Mouse (Mus musculus) forebrain, embryonic 16.5 days (tissue): ENCODE measurements at regions not wholly inside any gene's neighbourhood (a gene's known extent, or its start where the extent isn't known, plus 50 kb on each side); places are given as distances from the start of the nearest gene placed in this dataset.

ENCODE experiments used
- ATAC-seq: fragments of 200-750 bp; cut with Nextera tagmentation; 2 replicates; pipeline ENCODE4 v1.8.0; 2017; ENCODE audit warnings: mild to moderate bottlenecking, moderate library complexity
- H3K27ac ChIP-seq: fragments of 300-500 bp; sonication (generic); 2 replicates; pipeline ENCODE4 v1.5.1; 2014; ENCODE audit warnings: low read length, control low read depth
- H3K27me3 ChIP-seq: fragments of 300-500 bp; sonication (generic); replicated peaks from 2 replicates; pipeline ENCODE4 v1.6.1; 2014; ENCODE audit warnings: low read length; ENCODE audit not compliant: control insufficient read depth, insufficient read depth
- H3K36me3 ChIP-seq: fragments of 300-500 bp; sonication (generic); 2 replicates; pipeline ENCODE4 v1.6.1; 2014; ENCODE audit not compliant: control insufficient read depth, insufficient read depth
- H3K4me1 ChIP-seq: fragments of 300-500 bp; sonication (generic); replicated peaks from 2 replicates; pipeline ENCODE4 v1.6.1; 2014; ENCODE audit warnings: low read length; ENCODE audit not compliant: control insufficient read depth, insufficient read depth
- H3K4me2 ChIP-seq: fragments of 300-500 bp; sonication (generic); 2 replicates; pipeline ENCODE4 v1.6.1; 2014; ENCODE audit warnings: mild to moderate bottlenecking, low read length, control low read depth
- H3K4me3 ChIP-seq: fragments of 300-500 bp; sonication (generic); replicated peaks from 2 replicates; pipeline ENCODE4 v1.5.1; 2014; ENCODE audit warnings: mild to moderate bottlenecking, low read length, control low read depth
- H3K9ac ChIP-seq: fragments of 300-500 bp; sonication (generic); replicated peaks from 2 replicates; pipeline ENCODE4 v1.6.1; 2014; ENCODE audit warnings: low read depth, low read length, control low read depth
- H3K9me3 ChIP-seq: fragments of 300-500 bp; sonication (generic); 2 replicates; pipeline ENCODE4 v1.6.1; 2016; ENCODE audit warnings: low read length; ENCODE audit not compliant: control insufficient read depth
- WGBS: fragments of 180-500 bp; shearing (Covaris S2); extraction: QIAGEN DNeasy Blood & Tissue Kit; methylation state at CpG from one replicate; pipeline ENCODE4 v1.1.7; 2014; 5-methylcytosine and 5-hydroxymethylcytosine counted together

GRCm38 (mm10) chr14:95493154-95493553 is 387.9 kb upstream of the 4921530L21Rik start:
- Histone ChIP-seq H3K36me3 (no peaks in the 10 kb centered on the region), H3K9ac (no peak overlapping the region), H3K4me3 (no peak overlapping the region), H3K9me3 (no peaks in the 10 kb centered on the region), H3K4me2 (no peak overlapping the region), H3K4me1 (no peaks in the 10 kb centered on the region), H3K27ac (no peak overlapping the region), H3K27me3 (no peaks in the 10 kb centered on the region)
- no peak for ATAC-seq
- 96% methylated on average over 3 of the region's 3 CpGs for WGBS

- no peak overlapping the region for H3K27ac ChIP-seq
- H3K4me3 ChIP-seq: no peak overlapping the region
- no peak overlapping the region for H3K4me2 ChIP-seq
- H3K9ac ChIP-seq: no peak overlapping the region
- no peaks in the 10 kb centered on the region for H3K36me3 ChIP-seq
- H3K27me3 ChIP-seq: no peaks in the 10 kb centered on the region
- no peak for ATAC-seq
- no peaks in the 10 kb centered on the region for H3K9me3 ChIP-seq
- H3K4me1 ChIP-seq: no peaks in the 10 kb centered on the region
- WGBS: 68% methylated on average over 2 of the region's 2 CpGs
These were observed 387.1 kb upstream of the 4921530L21Rik start for GRCm38 (mm10) chr14:95493958-95494357.

- H3K27me3 ChIP-seq: no peaks in the 10 kb centered on the region
- 13% methylated on average over 1 of the region's 1 CpGs for WGBS
- H3K4me2 ChIP-seq: no peak overlapping the region
- H3K4me3 ChIP-seq: no peak overlapping the region
- ATAC-seq: no peak
- H3K9me3 ChIP-seq: no peaks in the 10 kb centered on the region
- no peak overlapping the region for H3K27ac ChIP-seq
- no peaks in the 10 kb centered on the region for H3K4me1 ChIP-seq
- no peaks in the 10 kb centered on the region for H3K36me3 ChIP-seq
- H3K9ac ChIP-seq: no peak overlapping the region
These were observed 366.0 kb upstream of the 4921530L21Rik start for GRCm38 (mm10) chr14:95515072-95515471.

- WGBS: 69% methylated on average over 1 of the region's 1 CpGs
- ATAC-seq: no peak
- H3K27me3 ChIP-seq: no peaks in the 10 kb centered on the region
These were observed 362.2 kb upstream of the 4921530L21Rik start for GRCm38 (mm10) chr14:95518837-95519236.

GRCm38 (mm10) chr14:95543863-95544262 is 337.2 kb upstream of the 4921530L21Rik start:
- no peak for ATAC-seq
- H3K27me3 ChIP-seq: no peaks in the 10 kb centered on the region
- no peak overlapping the region for H3K4me2 ChIP-seq
- no peaks in the 10 kb centered on the region for H3K36me3 ChIP-seq
- no peaks in the 10 kb centered on the region for H3K4me1 ChIP-seq
- no peaks in the 10 kb centered on the region for H3K9me3 ChIP-seq
- H3K27ac ChIP-seq: no peak overlapping the region
- H3K4me3 ChIP-seq: no peak overlapping the region
- no peak overlapping the region for H3K9ac ChIP-seq

More at GRCm38 (mm10) chr14:95518837-95519236, 362.2 kb upstream of the 4921530L21Rik start:
- Histone ChIP-seq H3K27ac (no peak overlapping the region), H3K9ac (no peak overlapping the region), H3K4me1 (no peaks in the 10 kb centered on the region), H3K9me3 (no peaks in the 10 kb centered on the region), H3K4me2 (no peak overlapping the region), H3K36me3 (no peaks in the 10 kb centered on the region), H3K4me3 (no peak overlapping the region)

GRCm38 (mm10) chr14:95591075-95591474 is 290.0 kb upstream of the 4921530L21Rik start:
- Histone ChIP-seq H3K4me3 (no peak overlapping the region), H3K9me3 (no peaks in the 10 kb centered on the region), H3K4me2 (no peak overlapping the region), H3K9ac (no peak overlapping the region), H3K4me1 (no peaks in the 10 kb centered on the region), H3K27ac (no peak overlapping the region), H3K27me3 (no peaks in the 10 kb centered on the region), H3K36me3 (no peaks in the 10 kb centered on the region)
- ATAC-seq: no peak
- WGBS: 92% methylated on average over 3 of the region's 3 CpGs

- H3K27me3 ChIP-seq: no peaks in the 10 kb centered on the region
- H3K4me1 ChIP-seq: no peaks in the 10 kb centered on the region
- H3K27ac ChIP-seq: no peak overlapping the region
- no peaks in the 10 kb centered on the region for H3K9me3 ChIP-seq
- no peak overlapping the region for H3K4me2 ChIP-seq
- no peaks in the 10 kb centered on the region for H3K36me3 ChIP-seq
- ATAC-seq: no peak
- H3K9ac ChIP-seq: no peak overlapping the region
- WGBS: 53% methylated on average over 2 of the region's 2 CpGs
- H3K4me3 ChIP-seq: no peak overlapping the region
These were observed 284.7 kb upstream of the 4921530L21Rik start for GRCm38 (mm10) chr14:95596385-95596784.

- Histone ChIP-seq H3K9me3 (no peaks in the 10 kb centered on the region), H3K4me2 (no peak overlapping the region), H3K36me3 (no peaks in the 10 kb centered on the region), H3K27ac (no peak overlapping the region), H3K4me1 (no peaks in the 10 kb centered on the region), H3K4me3 (no peak overlapping the region), H3K9ac (no peak overlapping the region), H3K27me3 (no peaks in the 10 kb centered on the region)
- 36% methylated on average over 6 of the region's 6 CpGs for WGBS
- ATAC-seq: no peak
These were observed 235.1 kb upstream of the 4921530L21Rik start for GRCm38 (mm10) chr14:95645980-95646379.

- Histone ChIP-seq H3K9me3 (no peaks in the 10 kb centered on the region), H3K27ac (no peak overlapping the region), H3K4me2 (no peak overlapping the region), H3K27me3 (no peaks in the 10 kb centered on the region), H3K4me1 (no peaks in the 10 kb centered on the region), H3K4me3 (no peak overlapping the region), H3K9ac (no peak overlapping the region), H3K36me3 (no peaks in the 10 kb centered on the region)
- ATAC-seq: no peak
- 9% methylated on average over 1 of the region's 1 CpGs for WGBS
These were observed 221.5 kb upstream of the 4921530L21Rik start for GRCm38 (mm10) chr14:95659552-95659951.

GRCm38 (mm10) chr14:95660862-95661261 is 220.2 kb upstream of the 4921530L21Rik start:
- Histone ChIP-seq H3K4me3 (no peak overlapping the region), H3K36me3 (no peaks in the 10 kb centered on the region), H3K27ac (no peak overlapping the region), H3K4me1 (no peaks in the 10 kb centered on the region), H3K27me3 (no peaks in the 10 kb centered on the region), H3K9ac (no peak overlapping the region), H3K4me2 (no peak overlapping the region), H3K9me3 (no peaks in the 10 kb centered on the region)
- 81% methylated on average over 1 of the region's 1 CpGs for WGBS
- no peak for ATAC-seq
